Mouse (Mus musculus) MEL (cell line): ENCODE measurements at regions not wholly inside any gene's neighbourhood (a gene's known extent, or its start where the extent isn't known, plus 50 kb on each side); places are given as distances from the start of the nearest gene placed in this dataset.

Experiments
- DNase-seq: peaks from one replicate; pipeline ENCODE4 v3.0.0; 2011; ENCODE audit warnings: low read depth, low spot score
- H3K27ac ChIP-seq: 2 replicates; pipeline ENCODE4 v1.5.1; 2012; ENCODE audit warnings: low read depth, mild to moderate bottlenecking, control low read depth, low read length, moderate library complexity; ENCODE audit not compliant: control insufficient read depth
- H3K27me3 ChIP-seq, 2 experiments: fragments of 150-350 bp in 1 of 2; sonication (generic) in 1 of 2; 2 replicates each; pipeline ENCODE4 v1.6.1; 2012; ENCODE audit warnings: low read length in 2 of 2, mild to moderate bottlenecking in 2 of 2, improper control_type of control experiment in 1 of 2, moderate library complexity in 1 of 2; ENCODE audit not compliant: insufficient read depth in 2 of 2, control insufficient read depth in 1 of 2
- H3K36me3 ChIP-seq, 2 experiments: 2 replicates each; pipeline ENCODE4 v1.6.1; 2012 to 2014; ENCODE audit warnings: low read length in 2 of 2, improper control_type of control experiment in 1 of 2, inconsistent platforms in 1 of 2, mild to moderate bottlenecking in 1 of 2; ENCODE audit not compliant: insufficient read depth in 2 of 2, control insufficient read depth in 1 of 2
- H3K4me1 ChIP-seq, 2 experiments: fragments of 150-350 bp in 1 of 2; sonication (generic) in 1 of 2; 2 replicates each; pipeline ENCODE4 v1.6.1; 2012; ENCODE audit warnings: low read length in 2 of 2, improper control_type of control experiment in 1 of 2, mild to moderate bottlenecking in 1 of 2; ENCODE audit not compliant: insufficient read depth in 2 of 2, control insufficient read depth in 1 of 2
- H3K4me3 ChIP-seq, 2 experiments: fragments of 150-350 bp in 1 of 2; sonication (generic) in 1 of 2; 2 replicates each; pipeline ENCODE4 v1.5.1; 2012; ENCODE audit warnings: low read depth in 2 of 2, low read length in 2 of 2, mild to moderate bottlenecking in 2 of 2, moderate library complexity in 2 of 2, control low read depth in 1 of 2, improper control_type of control experiment in 1 of 2; ENCODE audit not compliant: control insufficient read depth in 1 of 2, insufficient read depth in 1 of 2
- H3K79me2 ChIP-seq: 2 replicates; pipeline ENCODE4 v1.6.1; 2012; ENCODE audit warnings: mild to moderate bottlenecking, low read length, moderate library complexity; ENCODE audit not compliant: control insufficient read depth, poor library complexity, insufficient read depth
- H3K9ac ChIP-seq: 2 replicates; pipeline ENCODE4 v1.6.1; 2012; ENCODE audit warnings: low read depth, mild to moderate bottlenecking, control low read depth, low read length, moderate library complexity; ENCODE audit not compliant: control insufficient read depth, poor library complexity, severe bottlenecking
- H3K9me3 ChIP-seq: fragments of 150-350 bp; sonication (generic); replicated peaks from 2 replicates; pipeline ENCODE4 v1.6.1; 2012; ENCODE audit warnings: mild to moderate bottlenecking, low read length, improper control_type of control experiment, moderate library complexity; ENCODE audit not compliant: insufficient read depth
- ELF1 ChIP-seq: IDR thresholded peaks from 2 replicates; pipeline ENCODE4 v1.6.1; 2014; ENCODE audit warnings: low read depth, mild to moderate bottlenecking, inconsistent platforms, low read length, improper control_type of control experiment, moderate library complexity
- GATA1 ChIP-seq: IDR thresholded peaks from 2 replicates; pipeline ENCODE4 v1.6.1; 2011; ENCODE audit warnings: low read depth, low read length, improper control_type of control experiment
- MXI1 ChIP-seq: IDR thresholded peaks from 2 replicates; pipeline ENCODE4 v1.6.1; 2011; ENCODE audit warnings: mild to moderate bottlenecking, low read depth, low read length, improper control_type of control experiment
- MYB ChIP-seq: IDR thresholded peaks from 2 replicates; pipeline ENCODE4 v1.6.1; 2011; ENCODE audit warnings: mild to moderate bottlenecking, low read depth, low read length, improper control_type of control experiment
- MYC ChIP-seq: IDR thresholded peaks from 2 replicates; pipeline ENCODE4 v1.6.1; 2011; ENCODE audit warnings: low read depth, mild to moderate bottlenecking, low read length, improper control_type of control experiment, moderate library complexity
- NELFE ChIP-seq: IDR thresholded peaks from 2 replicates; pipeline ENCODE4 v1.6.1; 2011; ENCODE audit warnings: low read depth, low read length, improper control_type of control experiment
- NRF1 ChIP-seq: IDR thresholded peaks from 2 replicates; pipeline ENCODE4 v1.6.1; 2014; ENCODE audit warnings: low read depth, mild to moderate bottlenecking, inconsistent platforms, low read length, improper control_type of control experiment, moderate library complexity; ENCODE audit not compliant: poor library complexity, insufficient read depth, severe bottlenecking
- POLR2A ChIP-seq, 2 experiments: IDR thresholded peaks; 2 replicates each; pipeline ENCODE4 v1.6.1; 2011 to 2012; ENCODE audit warnings: low read length in 2 of 2, mild to moderate bottlenecking in 2 of 2, control low read depth in 1 of 2, improper control_type of control experiment in 1 of 2, low read depth in 1 of 2, moderate library complexity in 1 of 2; ENCODE audit not compliant: control insufficient read depth in 1 of 2, insufficient read depth in 1 of 2, poor library complexity in 1 of 2
- POLR2AphosphoS5 ChIP-seq: IDR thresholded peaks from 2 replicates; pipeline ENCODE4 v1.6.1; 2012; ENCODE audit warnings: low read depth, borderline replicate concordance, mild to moderate bottlenecking, inconsistent platforms, low read length, moderate library complexity, mixed read lengths
- RAD21 ChIP-seq: IDR thresholded peaks from 2 replicates; pipeline ENCODE4 v1.6.1; 2011; ENCODE audit warnings: mild to moderate bottlenecking, low read depth, low read length, improper control_type of control experiment
- RCOR1 ChIP-seq: IDR thresholded peaks from 2 replicates; pipeline ENCODE4 v1.6.1; 2012; ENCODE audit warnings: low read depth, mild to moderate bottlenecking, inconsistent platforms, low read length, improper control_type of control experiment
- TAL1 ChIP-seq: IDR thresholded peaks from 2 replicates; pipeline ENCODE4 v1.6.1; 2012; ENCODE audit warnings: mild to moderate bottlenecking, inconsistent platforms, low read length, moderate library complexity, mixed read lengths
- TCF12 ChIP-seq: IDR thresholded peaks from 2 replicates; pipeline ENCODE4 v1.6.1; 2014; ENCODE audit warnings: low read depth, mild to moderate bottlenecking, inconsistent platforms, low read length, improper control_type of control experiment, moderate library complexity
- USF1 ChIP-seq: IDR thresholded peaks from 2 replicates; pipeline ENCODE4 v1.6.1; 2014; ENCODE audit warnings: low read depth, mild to moderate bottlenecking, inconsistent platforms, low read length, improper control_type of control experiment, moderate library complexity

DNA sequence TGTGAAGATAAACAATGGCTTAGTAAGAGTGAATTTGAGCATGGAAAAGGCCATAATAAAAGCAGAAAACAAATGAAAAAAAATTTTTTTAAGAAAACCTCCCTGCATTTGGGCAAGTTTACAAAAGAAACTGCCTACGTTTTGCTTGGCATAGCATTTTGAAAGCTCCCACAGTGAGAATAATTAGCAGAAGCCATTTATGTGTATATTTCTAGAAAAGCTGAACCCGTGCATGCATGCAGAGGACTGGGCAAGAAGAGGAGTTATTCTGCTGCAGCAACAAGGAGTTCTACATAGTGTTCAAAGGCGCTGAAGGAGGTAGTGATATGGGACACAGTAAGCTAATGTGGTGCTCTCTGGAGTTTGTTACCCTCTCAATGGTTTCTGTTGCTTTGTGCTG lies 421.3 kb downstream of the D3Ertd751e start:
- no peaks in the 10 kb centered on the region for H3K9me3 ChIP-seq
- H3K79me2 ChIP-seq = no peaks in the 10 kb centered on the region
- H3K27me3 ChIP-seq = no peaks in the 10 kb centered on the region
- H3K27ac ChIP-seq = no peak overlapping the region
- H3K4me1 ChIP-seq = no peaks in the 10 kb centered on the region
- no peak overlapping the region for H3K9ac ChIP-seq
- H3K4me3 ChIP-seq = no peak overlapping the region
- no peak for DNase-seq
- no peak for TF ChIP-seq NELFE
- TF ChIP-seq MXI1 = no peak
- no peak for TF ChIP-seq MYC
- no peaks in the 10 kb centered on the region for H3K36me3 ChIP-seq

DNA sequence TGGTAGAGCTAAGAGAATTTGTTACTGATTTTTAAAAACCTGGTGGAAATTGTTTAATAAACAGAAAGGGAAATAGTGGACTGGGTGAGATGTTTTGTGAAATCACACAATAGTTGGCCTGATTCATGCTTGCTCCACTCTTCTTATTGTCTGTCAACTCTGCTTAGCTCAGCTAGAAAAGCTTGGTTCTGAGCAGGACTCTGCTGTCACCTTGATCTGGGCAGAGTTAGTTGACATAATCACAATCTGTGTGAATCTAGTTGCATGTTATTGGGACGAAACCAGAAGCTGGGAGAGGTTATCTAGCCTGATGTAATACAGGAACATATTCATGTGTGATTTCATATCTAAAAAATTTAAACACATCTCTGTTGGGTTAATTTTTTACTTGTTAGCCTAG lies 456.8 kb downstream of the D3Ertd751e start:
- Histone ChIP-seq H3K9me3 (no peaks in the 10 kb centered on the region), H3K4me3 (no peak overlapping the region)

DNA sequence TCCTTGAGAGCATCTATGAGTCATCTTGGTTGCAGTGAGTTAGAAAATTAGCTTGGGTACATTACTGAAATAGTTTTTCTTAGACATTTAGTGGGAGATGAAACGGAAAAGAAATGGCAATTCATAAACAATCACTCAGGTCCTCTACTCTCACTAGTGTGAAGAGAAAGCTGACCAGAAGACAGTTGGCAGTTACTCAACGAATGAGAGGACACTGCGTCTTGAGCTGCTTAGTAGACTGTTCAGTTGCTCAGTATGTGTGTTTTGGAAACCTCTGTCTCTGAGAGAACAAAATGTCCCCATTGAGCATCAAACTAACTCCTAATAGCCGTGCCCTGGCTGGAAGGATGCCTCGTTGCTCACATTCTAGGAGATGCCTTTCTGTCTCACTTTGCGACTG lies 459.0 kb downstream of the D3Ertd751e start:
- Histone ChIP-seq H3K27me3 (no peaks in the 10 kb centered on the region; a peak in 1 of 4 replicates), H3K4me1 (no peaks in the 10 kb centered on the region), H3K36me3 (no peaks in the 10 kb centered on the region), H3K4me3 (no peak overlapping the region), H3K79me2 (no peaks in the 10 kb centered on the region), H3K9ac (no peak overlapping the region), H3K27ac (no peak overlapping the region), H3K9me3 (no peaks in the 10 kb centered on the region)
- DNase-seq = no peak
- TF ChIP-seq TCF12 (no peak), RAD21 (no peak), TAL1 (no peak)

More for the DNA sequence above, 456.8 kb downstream of the D3Ertd751e start:
- Histone ChIP-seq H3K27me3 (no peaks in the 10 kb centered on the region; a peak in 1 of 4 replicates), H3K4me1 (no peaks in the 10 kb centered on the region), H3K79me2 (no peaks in the 10 kb centered on the region), H3K36me3 (no peaks in the 10 kb centered on the region), H3K9ac (no peak overlapping the region), H3K27ac (no peak overlapping the region)
- DNase-seq = no peak
- TF ChIP-seq ELF1 (no peak), GATA1 (no peak), TAL1 (no peak), NRF1 (no peak)

DNA sequence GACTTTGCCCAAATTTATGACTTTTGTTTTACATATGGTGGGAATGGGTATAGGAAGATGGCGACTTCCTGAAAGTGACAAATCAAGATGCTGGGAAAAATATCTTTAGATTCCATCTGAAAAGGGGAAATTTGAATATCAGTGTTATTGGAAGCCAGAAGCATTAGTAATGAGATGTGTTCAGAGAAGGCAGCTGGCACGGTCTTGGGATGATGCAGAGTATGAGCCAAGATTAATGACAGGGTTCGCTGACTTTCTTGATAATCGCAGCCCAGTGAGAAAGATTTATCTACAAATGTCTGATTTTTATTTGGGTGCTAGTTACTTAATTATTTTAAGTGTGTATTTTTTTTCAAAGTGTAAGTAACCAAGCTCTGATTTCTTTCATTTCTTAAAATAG lies 463.2 kb downstream of the D3Ertd751e start:
- no peaks in the 10 kb centered on the region; a peak in 1 of 4 replicates for H3K27me3 ChIP-seq
- H3K9ac ChIP-seq = no peak overlapping the region
- TF ChIP-seq POLR2AphosphoS5 (no peak), MYB (no peak), RCOR1 (no peak), USF1 (no peak), POLR2A (IDR thresholded peaks at IDR 0.05; ENCODE audit: control insufficient read depth in 1 of 2, insufficient read depth in 1 of 2, low read depth in 1 of 2, low read length in 2 of 2, poor library complexity in 1 of 2) (no peak)
- no peaks in the 10 kb centered on the region for H3K36me3 ChIP-seq
- no peak overlapping the region for H3K27ac ChIP-seq
- H3K4me3 ChIP-seq = no peak overlapping the region
- H3K9me3 ChIP-seq = no peaks in the 10 kb centered on the region
- DNase-seq = no peak
- H3K79me2 ChIP-seq = no peaks in the 10 kb centered on the region
- no peaks in the 10 kb centered on the region for H3K4me1 ChIP-seq
